Mouse (Mus musculus) thymus, adult 18-20 months (tissue): ENCODE measurements around the gene Ppfia3.
A peak's percentile ranks its signal among the peaks of the same experiment; 100 is the strongest.
"Not testable (repeated sequence)": the region's sequence is repeated elsewhere in the genome, so short reads cannot be mapped to it uniquely, and the experiment has no call there.

Source experiments
- DNase-seq, 2 experiments: peaks; one replicate each; pipeline ENCODE4 v3.0.0; 2022; ENCODE audit warnings: mixed read lengths in 2 of 2

Gene Ppfia3

GRCm38 (mm10) chr7:45386077-45386476 lies 19.3 kb upstream of the Ppfia3 start:
- no peak for DNase-seq

- DNase-seq = no peak
These were observed 9.2 kb upstream of the Ppfia3 start for GRCm38 (mm10) chr7:45376057-45376456.

GRCm38 (mm10) chr7:45374620-45375019 lies 7.8 kb upstream of the Ppfia3 start:
- no peak for DNase-seq

- no peak for DNase-seq
These were observed 5.6 kb upstream of the Ppfia3 start for GRCm38 (mm10) chr7:45372371-45372770.

GRCm38 (mm10) chr7:45370475-45371311 lies 3.9 kb upstream of the Ppfia3 start, which contains the start of gene Lin7b:
Gene Lin7b, minus strand, starts transcription at chr7:45370583.
- DNase-seq = peak; percentile 81 to 85

GRCm38 (mm10) chr7:45369836-45370474 lies 3.1 kb upstream of the Ppfia3 start:
- no peak for DNase-seq

- DNase-seq = no peak
These were observed 2.4 kb upstream of the Ppfia3 start for GRCm38 (mm10) chr7:45369022-45369745.

GRCm38 (mm10) chr7:45368178-45368577 lies 1.4 kb upstream of the Ppfia3 start:
- no peak for DNase-seq

- DNase-seq = peak; percentile 93
These were observed 431 bp upstream of the Ppfia3 start for GRCm38 (mm10) chr7:45367020-45367880.

- DNase-seq = no peak
These were observed 822 bp downstream of the Ppfia3 start for GRCm38 (mm10) chr7:45365742-45366651.

- DNase-seq = no peak
These were observed 2.8 kb downstream of the Ppfia3 start for GRCm38 (mm10) chr7:45363983-45364382.

- no peak for DNase-seq
These were observed 4.0 kb downstream of the Ppfia3 start for GRCm38 (mm10) chr7:45362801-45363200.

- peak in 1 of 2 experiments; percentile 65 for DNase-seq
These were observed 5.5 kb downstream of the Ppfia3 start for GRCm38 (mm10) chr7:45361243-45361804.

- DNase-seq = no peak
These were observed 6.3 kb downstream of the Ppfia3 start for GRCm38 (mm10) chr7:45360404-45361125.

- not testable (repeated sequence) for DNase-seq
These were observed 7.7 kb downstream of the Ppfia3 start for GRCm38 (mm10) chr7:45359081-45359480.

- no peak for DNase-seq
These were observed 10.7 kb downstream of the Ppfia3 start for GRCm38 (mm10) chr7:45356087-45356486.

GRCm38 (mm10) chr7:45355318-45356020 lies 11.3 kb downstream of the Ppfia3 start:
- DNase-seq = no peak

- no peak for DNase-seq
These were observed 13.8 kb downstream of the Ppfia3 start for GRCm38 (mm10) chr7:45353041-45353440.

- no peak for DNase-seq
These were observed 19.9 kb downstream of the Ppfia3 start for GRCm38 (mm10) chr7:45346905-45347304.

GRCm38 (mm10) chr7:45343543-45343942 lies 23.3 kb downstream of the Ppfia3 start:
- DNase-seq = no peak
